Mouse (Mus musculus): ENCODE data around the gene Nat14. TPM values are rescaled to one million over a fixed set of nuclear protein-coding genes. Genes with fewer than 3 reads are reported as not detected.
A peak's percentile ranks its signal among the peaks of the same experiment; 100 is the strongest.

The Nat14 gene
- polyA plus RNA-seq, 1 experiment = 2.2 TPM

- no peak overlapping the region for H3K27ac ChIP-seq (ENCODE audit: insufficient read depth, low read length)
- no peaks in the 10 kb centered on the region for H3K27me3 ChIP-seq (ENCODE audit: control insufficient read depth, insufficient read depth, low read length, poor library complexity, severe bottlenecking)
- H3K9me3 ChIP-seq (replicated peaks; ENCODE audit: control insufficient read depth, insufficient read depth, low read length, poor library complexity, severe bottlenecking) = no peaks in the 10 kb centered on the region
- TF ChIP-seq CTCF (IDR thresholded peaks at IDR 0.05; ENCODE audit: low read depth, low read length) (peak; percentile 93), EP300 (IDR thresholded peaks at IDR 0.05; ENCODE audit: insufficient read depth, low read depth, low read length) (no peak), POLR2A (IDR thresholded peaks at IDR 0.05; ENCODE audit: insufficient read depth, low read length) (no peak)
- peak overlapping the region; percentile 28 for H3K4me3 ChIP-seq (ENCODE audit: low read depth, low read length)
- H3K9ac ChIP-seq (ENCODE audit: low read depth, poor library complexity, severe bottlenecking) = no peak overlapping the region
- H3K36me3 ChIP-seq (ENCODE audit: control insufficient read depth, insufficient read depth, low read length, poor library complexity, severe bottlenecking) = no peaks in the 10 kb centered on the region
- no peaks in the 10 kb centered on the region for H3K4me1 ChIP-seq (ENCODE audit: control insufficient read depth, insufficient read depth, low read length)
Measured at GRCm38 (mm10) chr7:4943223-4943815, 21.5 kb downstream of the Nat14 start.

GRCm38 (mm10) chr7:4947855-4948254 is 26.0 kb downstream of the Nat14 start:
- Histone ChIP-seq H3K27ac (ENCODE audit: insufficient read depth, low read length) (no peak overlapping the region), H3K9ac (ENCODE audit: low read depth, poor library complexity, severe bottlenecking) (no peak overlapping the region), H3K4me3 (ENCODE audit: low read depth, low read length) (no peak overlapping the region), H3K4me1 (ENCODE audit: control insufficient read depth, insufficient read depth, low read length) (no peaks in the 10 kb centered on the region), H3K27me3 (ENCODE audit: control insufficient read depth, insufficient read depth, low read length, poor library complexity, severe bottlenecking) (no peaks in the 10 kb centered on the region), H3K9me3 (replicated peaks; ENCODE audit: control insufficient read depth, insufficient read depth, low read length, poor library complexity, severe bottlenecking) (no peaks in the 10 kb centered on the region), H3K36me3 (ENCODE audit: control insufficient read depth, insufficient read depth, low read length, poor library complexity, severe bottlenecking) (no peaks in the 10 kb centered on the region)
- TF ChIP-seq CTCF (IDR thresholded peaks at IDR 0.05; ENCODE audit: low read depth, low read length) (no peak), POLR2A (IDR thresholded peaks at IDR 0.05; ENCODE audit: insufficient read depth, low read length) (no peak), EP300 (IDR thresholded peaks at IDR 0.05; ENCODE audit: insufficient read depth, low read depth, low read length) (no peak)

GRCm38 (mm10) chr7:4948386-4948785 is 26.6 kb downstream of the Nat14 start:
- H3K4me3 ChIP-seq (ENCODE audit: low read depth, low read length) = no peak overlapping the region
- no peak overlapping the region for H3K9ac ChIP-seq (ENCODE audit: low read depth, poor library complexity, severe bottlenecking)
- TF ChIP-seq CTCF (IDR thresholded peaks at IDR 0.05; ENCODE audit: low read depth, low read length) = no peak
- TF ChIP-seq EP300 (IDR thresholded peaks at IDR 0.05; ENCODE audit: insufficient read depth, low read depth, low read length) = no peak
- no peak for TF ChIP-seq POLR2A (IDR thresholded peaks at IDR 0.05; ENCODE audit: insufficient read depth, low read length)

GRCm38 (mm10) chr7:4950561-4951342 is 28.9 kb downstream of the Nat14 start:
- Histone ChIP-seq H3K27ac (ENCODE audit: insufficient read depth, low read length) (no peak overlapping the region), H3K36me3 (ENCODE audit: control insufficient read depth, insufficient read depth, low read length, poor library complexity, severe bottlenecking) (no peaks in the 10 kb centered on the region), H3K4me1 (ENCODE audit: control insufficient read depth, insufficient read depth, low read length) (no peaks in the 10 kb centered on the region), H3K27me3 (ENCODE audit: control insufficient read depth, insufficient read depth, low read length, poor library complexity, severe bottlenecking) (no peaks in the 10 kb centered on the region), H3K9me3 (replicated peaks; ENCODE audit: control insufficient read depth, insufficient read depth, low read length, poor library complexity, severe bottlenecking) (no peaks in the 10 kb centered on the region), H3K4me3 (ENCODE audit: low read depth, low read length) (no peak overlapping the region), H3K9ac (ENCODE audit: low read depth, poor library complexity, severe bottlenecking) (no peak overlapping the region)
- no peak for TF ChIP-seq POLR2A (IDR thresholded peaks at IDR 0.05; ENCODE audit: insufficient read depth, low read length)
- no peak for TF ChIP-seq EP300 (IDR thresholded peaks at IDR 0.05; ENCODE audit: insufficient read depth, low read depth, low read length)
- TF ChIP-seq CTCF (IDR thresholded peaks at IDR 0.05; ENCODE audit: low read depth, low read length) = no peak

More at GRCm38 (mm10) chr7:4948386-4948785, 26.6 kb downstream of the Nat14 start:
- no peaks in the 10 kb centered on the region for H3K36me3 ChIP-seq (ENCODE audit: control insufficient read depth, insufficient read depth, low read length, poor library complexity, severe bottlenecking)
- H3K27ac ChIP-seq (ENCODE audit: insufficient read depth, low read length) = no peak overlapping the region
- H3K4me1 ChIP-seq (ENCODE audit: control insufficient read depth, insufficient read depth, low read length) = no peaks in the 10 kb centered on the region
- H3K27me3 ChIP-seq (ENCODE audit: control insufficient read depth, insufficient read depth, low read length, poor library complexity, severe bottlenecking) = no peaks in the 10 kb centered on the region
- H3K9me3 ChIP-seq (replicated peaks; ENCODE audit: control insufficient read depth, insufficient read depth, low read length, poor library complexity, severe bottlenecking) = no peaks in the 10 kb centered on the region

- no peaks in the 10 kb centered on the region for H3K27me3 ChIP-seq (ENCODE audit: control insufficient read depth, insufficient read depth, low read length, poor library complexity, severe bottlenecking)
- no peaks in the 10 kb centered on the region for H3K9me3 ChIP-seq (replicated peaks; ENCODE audit: control insufficient read depth, insufficient read depth, low read length, poor library complexity, severe bottlenecking)
- no peaks in the 10 kb centered on the region for H3K36me3 ChIP-seq (ENCODE audit: control insufficient read depth, insufficient read depth, low read length, poor library complexity, severe bottlenecking)
- no peak overlapping the region for H3K27ac ChIP-seq (ENCODE audit: insufficient read depth, low read length)
- H3K4me1 ChIP-seq (ENCODE audit: control insufficient read depth, insufficient read depth, low read length) = no peaks in the 10 kb centered on the region
- H3K9ac ChIP-seq (ENCODE audit: low read depth, poor library complexity, severe bottlenecking) = no peak overlapping the region
- no peak overlapping the region for H3K4me3 ChIP-seq (ENCODE audit: low read depth, low read length)
- TF ChIP-seq CTCF (IDR thresholded peaks at IDR 0.05; ENCODE audit: low read depth, low read length) (no peak), POLR2A (IDR thresholded peaks at IDR 0.05; ENCODE audit: insufficient read depth, low read length) (no peak), EP300 (IDR thresholded peaks at IDR 0.05; ENCODE audit: insufficient read depth, low read depth, low read length) (no peak)
Measured at GRCm38 (mm10) chr7:4953815-4954445, 32.1 kb downstream of the Nat14 start.

All from ES-Bruce4 (cell line).